Mouse (Mus musculus): ENCODE measurements at regions not wholly inside any gene's neighbourhood (a gene's known extent, or its start where the extent isn't known, plus 50 kb on each side); places are given as distances from the start of the nearest gene placed in this dataset.

GRCm38 (mm10) chr3:104582521-104582920, 55.9 kb upstream of the Slc16a1 start:
- TF ChIP-seq EP300 (optimal IDR thresholded peaks at IDR 0.05): no peak
- TF ChIP-seq CTCF (IDR thresholded peaks at IDR 0.05; ENCODE audit: low read depth): no peak
